Mouse (Mus musculus) spleen, adult 2 months (tissue): ENCODE results near the gene Spata46. TPM values are rescaled to one million over a fixed set of nuclear protein-coding genes. Genes with fewer than 3 reads are reported as not detected.

Experiments
- DNase-seq, 2 experiments: peaks; one replicate each; pipeline versions ENCODE4 v3.0.0 to v3.0.0-alpha.2; 2012 to 2021; ENCODE audit warnings: low spot score in 2 of 2, low read depth in 1 of 2
- H3K27ac ChIP-seq: fragments of 200-500 bp; 2 replicates; pipeline ENCODE4 v1.5.1; 2012; ENCODE audit warnings: low read length, inconsistent platforms; ENCODE audit not compliant: insufficient read depth
- H3K27me3 ChIP-seq: fragments of 200-500 bp; 2 replicates; pipeline ENCODE4 v1.6.1; 2012; ENCODE audit warnings: mild to moderate bottlenecking, moderate library complexity, low read length, inconsistent platforms; ENCODE audit not compliant: control insufficient read depth, insufficient read depth
- H3K36me3 ChIP-seq: fragments of 200-500 bp; 2 replicates; pipeline ENCODE4 v1.6.1; 2012; ENCODE audit warnings: mild to moderate bottlenecking, low read length, inconsistent platforms; ENCODE audit not compliant: control insufficient read depth, insufficient read depth
- H3K4me1 ChIP-seq: fragments of 200-500 bp; 2 replicates; pipeline ENCODE4 v1.6.1; 2011; ENCODE audit warnings: inconsistent platforms; ENCODE audit not compliant: control insufficient read depth, insufficient read depth, insufficient read length
- H3K4me3 ChIP-seq: fragments of 200-500 bp; 2 replicates; pipeline ENCODE4 v1.5.1; 2011; ENCODE audit warnings: mild to moderate bottlenecking, inconsistent platforms; ENCODE audit not compliant: insufficient read depth, insufficient read length; ENCODE audit errors: extremely low read depth
- CTCF ChIP-seq: fragments of 200-500 bp; IDR thresholded peaks from 2 replicates; pipeline ENCODE4 v1.5.1; 2011; ENCODE audit warnings: mild to moderate bottlenecking, inconsistent platforms; ENCODE audit not compliant: insufficient read depth, insufficient read length, insufficient replicate concordance; ENCODE audit errors: extremely low read depth
- POLR2A ChIP-seq: fragments of 200-500 bp; IDR thresholded peaks from 2 replicates; pipeline ENCODE4 v1.6.1; 2011; ENCODE audit warnings: low read depth, low read length, inconsistent platforms
- WGBS: fragments of 180-500 bp; shearing (Covaris S2); methylation state at CpG from one replicate; pipeline ENCODE4 v1.1.7; 2018; 5-methylcytosine and 5-hydroxymethylcytosine counted together
- polyA plus RNA-seq: library from polyadenylated mRNA; depleted of rRNA; stranded (reverse); fragments of >200 nt; gene quantifications from 2 replicates; pipeline ENCODE4 v1.2.3, GENCODE M21; 2012; rRNA removed

The Spata46 gene
- polyA plus RNA-seq, 1 experiment, result not detected

DNA sequence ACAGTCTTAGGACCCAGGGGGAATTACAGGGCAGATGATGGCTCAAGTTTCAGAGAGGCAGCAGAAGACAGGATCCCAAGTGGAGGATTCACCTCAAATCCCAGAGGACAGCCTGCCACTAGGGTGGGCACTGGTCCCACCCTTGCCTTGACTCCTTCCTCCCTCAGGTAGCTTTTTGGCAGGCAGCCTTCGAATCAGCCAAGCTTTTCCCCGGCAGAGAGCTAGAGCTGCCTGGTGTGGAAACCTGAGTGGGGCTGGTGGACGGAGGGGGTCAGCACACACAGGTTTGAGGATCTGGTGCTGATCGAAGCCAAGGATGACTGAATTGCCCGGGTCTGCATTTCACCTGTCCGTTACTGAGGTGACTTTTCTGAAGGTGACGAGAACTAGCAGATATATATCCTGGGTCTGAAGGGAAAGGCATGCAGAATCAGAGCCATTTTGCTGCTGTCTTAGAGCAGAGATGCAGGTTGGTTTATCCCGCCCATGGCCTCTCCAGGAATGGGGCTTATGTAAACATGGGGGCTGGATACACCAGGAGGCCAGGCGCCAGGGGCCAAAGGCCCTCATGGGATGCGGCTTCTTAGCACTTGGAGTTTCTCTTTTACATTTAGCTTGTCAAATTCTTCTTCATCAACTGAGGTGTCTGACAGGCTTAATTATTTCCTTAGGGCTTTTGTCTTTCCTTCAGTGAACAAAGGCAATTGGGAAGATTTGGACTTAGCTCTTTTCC, 51.7 kb downstream of the Spata46 start:
- Histone ChIP-seq H3K36me3 (no peaks in the 10 kb centered on the region), H3K27me3 (no peaks in the 10 kb centered on the region), H3K4me1 (no peaks in the 10 kb centered on the region), H3K27ac (no peak overlapping the region), H3K4me3 (no peak overlapping the region)
- 93% methylated on average over 10 of the region's 10 CpGs for WGBS
- TF ChIP-seq POLR2A (no peak), CTCF (no peak)
- no peak for DNase-seq

Other genes with a start within 250 kb of the Spata46 start
- gene Ddr2, start 198.0 kb upstream of the Spata46 start, polyA plus RNA-seq, result 2.3 and 2.4 TPM in 2 replicates
- 6.8 TPM in 2 replicates for gene Uap1, start 133.8 kb upstream of the Spata46 start, polyA plus RNA-seq
- 8.6 and 9.1 TPM in 2 replicates for gene Uhmk1, start 93.4 kb upstream of the Spata46 start, polyA plus RNA-seq
- 0.36 TPM in 1 of 2 replicates, not detected in the other for gene Sh2d1b2, start 76.1 kb upstream of the Spata46 start, polyA plus RNA-seq
- gene Sh2d1b1, start 31.5 kb upstream of the Spata46 start, polyA plus RNA-seq, result 2.1 and 3.0 TPM in 2 replicates
- 3.9 and 4.7 TPM in 2 replicates for gene Gm7694, start 2.5 kb upstream of the Spata46 start, polyA plus RNA-seq